Mouse (Mus musculus) embryo, embryonic 9.5 days (tissue): ENCODE measurements at regions not wholly inside any gene's neighbourhood (a gene's known extent, or its start where the extent isn't known, plus 50 kb on each side); places are given as distances from the start of the nearest gene placed in this dataset.
"Not testable (repeated sequence)": the region's sequence is repeated elsewhere in the genome, so short reads cannot be mapped to it uniquely, and the experiment has no call there.

ENCODE experiments used
- DNase-seq: peaks from one replicate; pipeline ENCODE4 v3.0.0-alpha.2; 2017; ENCODE audit errors: extremely low spot score

GRCm38 (mm10) chr12:8412125-8412524 is 87.7 kb downstream of the Rhob start:
- DNase-seq, result no peak

DNA sequence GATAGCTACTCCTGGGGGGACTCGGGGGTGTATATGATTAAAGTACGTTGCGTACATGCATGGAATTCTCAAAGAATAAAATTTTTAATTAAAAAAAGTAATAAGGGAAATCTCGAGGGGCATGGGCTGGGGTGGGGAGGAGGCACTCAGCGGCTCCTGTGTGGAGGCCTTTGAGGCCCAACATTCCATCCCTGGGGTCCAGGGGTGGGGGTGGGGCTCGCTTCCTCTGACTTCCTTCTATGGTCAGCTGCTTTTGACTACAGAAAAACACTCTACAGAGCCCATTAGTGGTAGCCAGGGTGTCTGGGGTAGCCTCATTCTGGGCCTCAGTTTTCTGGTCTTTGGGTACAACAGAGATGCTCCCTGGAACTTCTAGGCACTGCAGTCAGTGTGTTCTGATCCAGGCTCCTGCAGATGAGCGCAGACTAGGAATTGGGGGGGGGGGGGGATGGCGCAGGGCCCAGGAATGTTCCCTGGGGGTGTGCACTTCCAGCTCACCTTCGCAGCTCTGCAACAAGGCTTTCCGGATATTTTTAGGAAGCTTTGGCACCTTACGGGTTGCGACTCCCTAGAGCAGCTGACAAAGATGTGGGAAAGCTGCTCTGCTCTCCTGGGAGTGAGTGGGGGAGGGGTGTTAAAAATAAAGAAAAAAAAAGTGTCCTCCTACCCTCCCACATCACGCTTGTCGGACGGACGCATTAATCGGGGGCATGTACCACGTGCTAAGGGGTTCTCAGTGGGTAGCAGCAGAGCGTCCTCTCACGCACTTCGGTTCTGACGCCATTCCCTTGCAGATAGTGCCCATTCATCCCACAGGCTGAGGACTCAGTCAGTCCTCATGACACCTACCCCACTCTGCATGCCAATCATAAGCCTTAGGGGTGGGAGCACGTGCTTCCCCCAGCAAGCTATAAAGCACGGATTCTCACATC is 89.1 kb downstream of the Rhob start:
- DNase-seq, result no peak

DNA sequence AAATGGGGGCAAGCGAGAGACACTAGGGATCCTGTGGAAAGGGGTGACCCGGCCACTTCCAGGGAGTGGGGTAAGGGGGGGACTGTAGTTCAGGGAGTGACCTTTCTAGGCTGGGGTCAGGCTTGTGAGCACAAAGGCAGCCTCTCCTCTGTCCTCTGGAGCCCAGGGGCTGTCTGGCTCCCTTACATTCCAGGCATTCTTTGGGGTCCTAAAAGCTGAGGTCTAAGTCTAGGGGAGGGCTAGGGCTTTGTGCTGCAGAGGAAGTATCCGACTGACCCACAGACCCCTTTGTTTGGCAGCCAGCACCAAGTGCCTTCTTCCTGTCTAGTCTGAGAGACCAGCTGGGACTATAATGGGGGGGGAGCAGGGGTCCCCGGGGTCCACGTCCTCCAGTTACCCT is 88.9 kb downstream of the Hs1bp3 start:
- DNase-seq, result peak; percentile 66

GRCm38 (mm10) chr12:8401376-8401775 is 88.1 kb downstream of the Hs1bp3 start:
- no peak for DNase-seq

DNA sequence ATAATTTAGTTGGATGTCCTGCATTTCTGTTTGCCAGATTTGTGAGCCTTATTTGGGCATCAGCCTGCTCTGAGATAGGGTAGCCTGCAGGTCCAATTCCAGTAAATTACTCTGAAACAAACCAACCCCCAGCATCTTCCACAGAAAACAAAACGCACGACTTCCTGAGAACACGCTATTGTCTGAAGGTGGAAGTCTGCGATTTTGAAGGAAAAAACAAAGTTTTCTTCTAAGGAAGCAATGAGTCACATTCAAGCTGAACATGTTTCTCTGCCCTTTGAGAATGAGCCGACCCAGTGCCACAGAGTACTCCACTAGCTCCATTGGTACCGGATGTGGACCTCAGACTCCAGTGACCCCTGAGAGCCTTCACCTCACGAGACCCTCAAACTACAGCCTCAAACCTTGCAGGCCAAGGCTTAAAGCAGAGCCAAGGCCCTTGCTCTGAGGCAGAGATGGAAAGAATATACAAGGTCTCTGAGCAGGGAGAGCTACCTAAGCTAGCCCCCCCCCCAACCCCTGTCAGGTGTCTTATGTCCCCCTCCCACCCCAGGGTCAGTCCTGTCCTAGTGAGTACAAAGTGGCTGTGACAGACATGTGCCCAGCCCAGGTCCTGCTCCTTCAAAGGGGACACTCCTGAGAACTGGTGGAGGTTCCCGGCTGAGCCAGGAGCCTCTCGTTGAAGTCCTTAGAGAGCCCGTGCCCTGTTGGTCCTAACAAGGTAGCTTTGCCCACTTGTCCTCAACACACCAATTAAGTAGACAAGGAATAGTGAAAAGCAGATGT is 87.3 kb downstream of the Hs1bp3 start:
- no peak for DNase-seq

DNA sequence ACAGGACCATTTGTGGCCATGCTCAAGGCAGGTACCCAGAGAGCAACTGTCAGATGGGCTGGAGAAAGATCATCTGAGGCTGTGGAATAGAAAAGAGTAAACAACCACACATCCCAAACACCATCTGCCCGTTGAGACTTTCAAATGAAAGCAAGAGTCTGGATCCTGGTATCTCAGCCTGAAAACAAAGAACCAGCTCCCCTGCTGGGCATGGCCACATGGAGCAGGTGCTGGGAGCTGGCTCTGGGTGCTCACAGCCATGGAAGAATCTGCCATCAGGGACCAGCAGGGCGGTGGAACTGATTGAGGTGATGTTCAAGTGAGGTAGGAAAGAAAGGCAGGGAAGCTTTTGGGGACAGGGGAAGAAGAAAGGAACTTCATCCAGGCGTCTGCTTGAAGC is 85.6 kb downstream of the Hs1bp3 start:
- DNase-seq, result no peak

DNA sequence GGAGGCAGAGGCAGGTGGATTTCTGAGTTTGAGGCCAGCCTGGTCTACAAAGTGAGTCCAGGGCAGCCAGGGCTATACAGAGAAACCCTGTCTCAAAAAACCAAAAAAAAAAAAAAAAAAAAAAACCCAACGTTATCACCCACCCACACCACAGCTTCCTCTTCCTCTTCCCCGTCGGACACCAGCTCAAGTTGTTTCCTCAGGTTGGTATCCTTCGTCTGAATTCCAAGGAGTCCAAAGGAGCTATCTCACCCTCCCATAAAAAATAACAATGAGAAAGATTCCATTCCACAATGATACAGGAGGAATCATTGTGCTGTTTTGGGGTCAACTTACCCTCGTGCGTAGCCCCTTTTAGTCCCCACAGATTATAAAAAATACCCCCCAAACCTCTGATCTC is 83.2 kb downstream of the Hs1bp3 start:
- DNase-seq, result not testable (repeated sequence)

DNA sequence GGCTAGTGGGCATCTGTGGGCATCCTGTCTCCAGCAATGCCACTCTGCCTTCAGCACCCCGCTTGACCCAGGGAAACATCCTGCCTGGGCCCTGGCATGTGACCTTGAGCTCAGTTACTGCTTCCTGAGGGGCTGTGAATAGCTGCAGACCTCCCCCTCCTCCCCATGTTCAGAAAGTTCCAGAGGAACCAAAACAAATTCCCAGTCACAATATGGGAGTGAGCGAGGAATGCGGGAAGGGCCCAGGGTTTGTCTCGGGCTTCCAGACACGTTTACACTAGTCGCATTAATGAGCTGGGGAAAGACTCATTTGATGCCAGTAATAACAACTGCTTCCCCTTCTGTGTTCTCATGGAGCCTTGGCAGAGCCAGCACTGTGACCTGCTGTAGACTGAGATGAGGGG is 81.7 kb downstream of the Hs1bp3 start:
- no peak for DNase-seq

GRCm38 (mm10) chr12:8393976-8394375 is 80.7 kb downstream of the Hs1bp3 start:
- no peak for DNase-seq
